Mouse (Mus musculus) forebrain, embryonic 16.5 days (tissue): ENCODE measurements around the gene Riox2. TPM values are rescaled to one million over a fixed set of nuclear protein-coding genes. Genes with fewer than 3 reads are reported as not detected.

Source experiments
- ATAC-seq: fragments of 200-750 bp; cut with Nextera tagmentation; 2 replicates; pipeline ENCODE4 v1.8.0; 2017; ENCODE audit warnings: mild to moderate bottlenecking, moderate library complexity
- H3K27ac ChIP-seq: fragments of 300-500 bp; sonication (generic); 2 replicates; pipeline ENCODE4 v1.5.1; 2014; ENCODE audit warnings: low read length, control low read depth
- H3K27me3 ChIP-seq: fragments of 300-500 bp; sonication (generic); replicated peaks from 2 replicates; pipeline ENCODE4 v1.6.1; 2014; ENCODE audit warnings: low read length; ENCODE audit not compliant: control insufficient read depth, insufficient read depth
- H3K36me3 ChIP-seq: fragments of 300-500 bp; sonication (generic); 2 replicates; pipeline ENCODE4 v1.6.1; 2014; ENCODE audit not compliant: control insufficient read depth, insufficient read depth
- H3K4me1 ChIP-seq: fragments of 300-500 bp; sonication (generic); replicated peaks from 2 replicates; pipeline ENCODE4 v1.6.1; 2014; ENCODE audit warnings: low read length; ENCODE audit not compliant: control insufficient read depth, insufficient read depth
- H3K4me2 ChIP-seq: fragments of 300-500 bp; sonication (generic); 2 replicates; pipeline ENCODE4 v1.6.1; 2014; ENCODE audit warnings: mild to moderate bottlenecking, low read length, control low read depth
- H3K4me3 ChIP-seq: fragments of 300-500 bp; sonication (generic); replicated peaks from 2 replicates; pipeline ENCODE4 v1.5.1; 2014; ENCODE audit warnings: mild to moderate bottlenecking, low read length, control low read depth
- H3K9ac ChIP-seq: fragments of 300-500 bp; sonication (generic); replicated peaks from 2 replicates; pipeline ENCODE4 v1.6.1; 2014; ENCODE audit warnings: low read depth, low read length, control low read depth
- H3K9me3 ChIP-seq: fragments of 300-500 bp; sonication (generic); 2 replicates; pipeline ENCODE4 v1.6.1; 2016; ENCODE audit warnings: low read length; ENCODE audit not compliant: control insufficient read depth
- WGBS: fragments of 180-500 bp; shearing (Covaris S2); extraction: QIAGEN DNeasy Blood & Tissue Kit; methylation state at CpG from one replicate; pipeline ENCODE4 v1.1.7; 2014; 5-methylcytosine and 5-hydroxymethylcytosine counted together
- polyA plus RNA-seq: library from polyadenylated mRNA; unstranded; fragments of >200 nt; fragmentation: Nextera tagmentation; extraction: Ambion mirVana; gene quantifications from 2 replicates; pipeline ENCODE4 v1.2.1, GENCODE M21; 2015

Gene Riox2
- polyA plus RNA-seq, 1 experiment from 2014 or later: 14.7 TPM

DNA sequence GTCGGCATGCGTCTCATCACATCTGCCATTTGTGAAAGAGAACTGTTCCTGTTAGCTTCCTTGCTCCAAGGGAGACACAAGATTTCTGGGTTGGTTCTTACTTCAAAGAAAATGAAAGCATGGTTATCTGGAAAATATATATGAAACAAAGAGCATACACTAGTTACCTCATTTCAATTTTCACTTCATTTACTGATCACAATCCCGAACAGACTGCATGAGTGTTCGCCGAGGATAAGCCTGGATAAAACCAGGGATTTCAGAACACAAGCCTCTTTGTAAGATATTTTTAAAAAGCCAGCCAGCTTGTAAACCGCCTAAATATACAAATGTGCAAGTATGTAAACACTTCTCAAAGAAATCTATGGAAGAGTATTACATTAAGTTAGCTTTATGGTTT is 7.6 kb upstream of the Riox2 start:
- Histone ChIP-seq H3K4me2 (no peak overlapping the region), H3K27me3 (no peaks in the 10 kb centered on the region), H3K9me3 (no peaks in the 10 kb centered on the region), H3K4me1 (no peaks in the 10 kb centered on the region), H3K4me3 (no peak overlapping the region), H3K27ac (no peak overlapping the region), H3K36me3 (no peaks in the 10 kb centered on the region), H3K9ac (no peak overlapping the region)
- WGBS: 90% methylated on average over 6 of the region's 6 CpGs
- ATAC-seq: no peak

DNA sequence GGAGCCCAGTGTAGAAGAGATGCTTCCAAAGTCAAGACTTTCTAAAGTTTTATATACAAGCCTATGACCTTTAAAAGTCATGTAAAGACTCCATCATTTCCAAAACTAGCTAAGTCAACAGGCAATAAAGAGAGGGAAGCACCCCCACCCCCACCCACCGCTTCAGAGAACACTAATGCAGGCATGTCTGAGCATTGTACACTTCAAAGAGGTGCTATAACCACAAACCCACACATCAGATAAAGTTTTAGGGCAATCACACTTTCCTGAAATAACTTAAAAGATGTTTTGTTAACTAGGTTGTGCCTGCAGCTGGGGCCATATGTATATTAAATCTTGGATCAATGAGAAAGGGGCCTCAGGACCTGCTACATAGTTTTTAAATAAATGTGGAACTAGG is 1.7 kb upstream of the Riox2 start:
- Histone ChIP-seq H3K27ac (no peak overlapping the region), H3K27me3 (no peaks in the 10 kb centered on the region), H3K4me1 (0 out of 2 replicates have a peak, but pooled peaks cover 3% of the 10 kb centered on the region), H3K4me2 (no peak overlapping the region), H3K9ac (no peak overlapping the region), H3K36me3 (no peaks in the 10 kb centered on the region), H3K9me3 (no peaks in the 10 kb centered on the region), H3K4me3 (no peak overlapping the region)
- 96% methylated on average over 1 of the region's 1 CpGs for WGBS
- no peak for ATAC-seq

DNA sequence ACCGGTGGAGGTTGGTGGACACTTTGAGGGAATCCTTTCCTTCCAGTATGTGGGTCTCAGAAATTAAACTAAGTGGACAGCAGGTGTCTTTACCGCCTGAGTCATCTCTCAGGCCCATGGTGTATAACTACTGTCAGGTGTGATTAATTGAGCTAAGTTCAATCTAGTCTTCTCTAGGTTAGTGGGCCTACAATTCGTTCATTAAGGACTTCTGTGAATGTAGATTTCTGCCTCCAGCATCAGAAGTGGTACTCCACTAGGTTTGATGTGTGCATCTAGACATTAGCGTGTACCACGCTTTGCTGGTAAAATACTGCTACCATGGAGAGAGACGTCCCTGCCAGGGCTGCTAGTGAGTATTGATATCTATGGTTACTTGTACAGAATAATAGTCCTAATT is 971 bp downstream of the Riox2 start:
- Histone ChIP-seq H3K4me1 (0 out of 2 replicates have a peak, but pooled peaks cover 3% of the 10 kb centered on the region), H3K36me3 (no peaks in the 10 kb centered on the region), H3K4me2 (peak overlapping the region; percentile 75), H3K9me3 (no peaks in the 10 kb centered on the region), H3K9ac (no peak overlapping the region; the same call in 1 of the 2 replicates), H3K27ac (no peak overlapping the region), H3K27me3 (no peaks in the 10 kb centered on the region), H3K4me3 (peak overlapping the region; percentile 71)
- no peak for ATAC-seq
- WGBS: 51% methylated on average over 6 of the region's 6 CpGs

DNA sequence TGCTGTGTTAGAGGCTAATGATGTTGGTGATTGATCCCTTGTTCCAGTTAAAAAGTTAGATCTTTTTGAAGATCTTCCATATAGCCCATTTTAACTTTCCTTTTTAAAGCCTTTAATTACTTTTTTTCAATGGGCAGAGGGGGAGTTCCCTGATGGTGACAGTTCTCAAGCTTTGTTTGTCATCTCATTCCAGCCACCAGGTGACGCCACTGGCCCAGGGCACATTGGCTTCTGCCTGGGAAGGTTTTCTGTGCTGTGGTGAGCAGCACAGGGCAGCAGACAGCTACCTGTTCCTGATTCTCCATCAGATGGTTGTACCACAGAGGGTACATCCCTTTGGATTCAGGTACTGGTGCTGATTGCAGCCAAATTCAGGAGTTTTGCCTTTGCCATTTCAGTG is 3.2 kb downstream of the Riox2 start:
- H3K4me3 ChIP-seq: no peak overlapping the region

DNA sequence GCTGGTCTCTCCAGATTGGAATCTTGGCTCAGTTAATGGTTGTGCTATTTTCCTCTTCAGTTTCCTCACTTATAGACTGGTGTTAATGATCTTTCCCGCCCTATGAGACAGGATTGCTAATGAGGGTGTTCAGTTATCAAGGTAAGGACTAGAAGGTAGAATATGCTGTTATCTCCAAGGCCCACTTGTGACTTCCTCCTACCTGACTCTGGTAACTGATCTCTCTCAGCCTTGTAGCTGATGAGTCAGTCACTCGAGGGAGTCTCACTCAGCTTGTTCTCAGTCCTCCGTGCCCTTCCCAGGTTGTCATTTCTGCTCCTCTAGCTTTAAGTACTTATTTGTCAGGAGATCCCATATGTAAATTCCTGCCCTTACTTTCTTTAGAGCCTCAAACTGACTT is 6.4 kb downstream of the Riox2 start:
- H3K27me3 ChIP-seq: no peaks in the 10 kb centered on the region
- no peak overlapping the region for H3K9ac ChIP-seq
- H3K4me3 ChIP-seq: no peak overlapping the region
- no peak for ATAC-seq
- no peaks in the 10 kb centered on the region for H3K4me1 ChIP-seq
- H3K36me3 ChIP-seq: no peaks in the 10 kb centered on the region
- H3K27ac ChIP-seq: no peak overlapping the region
- 92% methylated on average over 3 of the region's 3 CpGs for WGBS
- H3K9me3 ChIP-seq: no peaks in the 10 kb centered on the region
- H3K4me2 ChIP-seq: no peak overlapping the region

More for the DNA sequence above, 3.2 kb downstream of the Riox2 start:
- no peak for ATAC-seq
- H3K4me1 ChIP-seq: 0 out of 2 replicates have a peak, but pooled peaks cover 3% of the 10 kb centered on the region
- H3K4me2 ChIP-seq: no peak overlapping the region
- H3K27ac ChIP-seq: no peak overlapping the region
- WGBS: 31% methylated on average over 1 of the region's 1 CpGs
- H3K36me3 ChIP-seq: no peaks in the 10 kb centered on the region
- no peaks in the 10 kb centered on the region for H3K27me3 ChIP-seq
- H3K9ac ChIP-seq: no peak overlapping the region
- H3K9me3 ChIP-seq: no peaks in the 10 kb centered on the region

DNA sequence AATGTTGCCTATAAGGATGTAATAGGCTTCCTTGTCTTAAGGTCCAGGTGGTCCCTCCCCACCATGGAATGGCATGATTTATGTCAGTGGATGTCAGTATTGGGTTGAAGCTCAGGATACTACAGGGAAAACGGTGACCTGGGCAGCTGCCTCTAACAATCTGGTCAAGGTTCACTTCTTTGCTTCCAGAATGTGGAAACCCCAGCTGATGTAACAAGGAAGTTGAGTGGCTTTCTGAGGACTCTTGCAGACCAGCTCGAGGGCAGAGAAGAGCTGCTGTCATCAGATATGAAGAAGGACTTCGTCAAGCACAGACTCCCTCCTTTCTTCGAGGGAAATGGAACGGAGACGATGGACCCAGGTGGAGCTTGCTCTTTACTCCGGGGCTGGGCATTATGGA is 15.7 kb downstream of the Riox2 start:
- WGBS: 93% methylated on average over 7 of the region's 7 CpGs
- H3K27ac ChIP-seq: no peak overlapping the region
- H3K9ac ChIP-seq: no peak overlapping the region
- no peak overlapping the region for H3K4me3 ChIP-seq
- no peaks in the 10 kb centered on the region for H3K36me3 ChIP-seq
- no peak for ATAC-seq
- no peaks in the 10 kb centered on the region for H3K27me3 ChIP-seq
- H3K4me2 ChIP-seq: no peak overlapping the region
- no peaks in the 10 kb centered on the region for H3K4me1 ChIP-seq
- H3K9me3 ChIP-seq: no peaks in the 10 kb centered on the region

DNA sequence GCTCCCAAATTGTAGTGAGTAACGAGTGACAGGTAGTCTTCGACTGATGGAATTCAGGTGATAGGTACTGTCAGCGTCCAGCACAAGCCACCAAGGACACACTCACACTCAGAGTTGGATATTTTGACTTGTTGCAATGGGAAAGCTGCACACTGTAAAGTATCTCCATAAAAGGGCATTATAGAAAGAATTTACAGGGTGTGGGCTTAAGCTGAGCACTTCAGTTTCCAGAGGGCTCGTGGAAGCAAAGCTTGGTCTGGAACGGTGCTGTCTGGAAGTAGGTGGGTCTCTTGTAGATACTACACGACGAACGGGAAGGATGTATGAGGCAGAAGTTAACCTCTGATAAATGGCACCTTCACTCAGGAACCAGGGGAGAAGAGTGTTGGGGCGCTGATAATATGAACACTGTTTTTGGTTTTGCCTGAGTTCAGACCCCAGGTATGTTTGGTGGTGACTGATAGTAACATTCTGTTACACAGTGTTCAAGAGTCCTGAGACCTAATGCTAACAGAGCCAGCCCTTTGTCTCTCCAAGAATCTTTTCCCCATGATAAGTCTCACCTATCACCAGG is 16.5 kb downstream of the Riox2 start:
- no peaks in the 10 kb centered on the region for H3K36me3 ChIP-seq

DNA sequence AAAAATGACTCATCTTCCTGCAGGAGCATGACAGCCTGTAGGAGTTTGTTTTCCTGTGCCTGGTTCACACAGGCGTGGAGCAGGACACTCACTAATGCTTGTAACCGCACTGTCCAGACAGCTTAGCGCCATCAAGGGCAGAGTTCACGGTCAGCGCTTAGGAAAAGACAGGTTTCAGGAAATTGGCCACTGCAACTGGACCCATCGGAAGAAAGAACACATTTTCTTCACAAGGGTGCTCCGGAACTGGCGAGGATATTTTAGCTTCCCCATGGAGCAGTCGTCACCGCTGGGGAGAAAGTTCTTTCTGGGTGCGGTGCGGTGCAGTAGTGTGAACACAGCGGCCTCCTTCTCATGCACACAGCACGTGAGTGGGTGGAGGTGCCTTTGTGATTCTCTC is 21.6 kb downstream of the Riox2 start:
- H3K4me2 ChIP-seq: no peak overlapping the region
- H3K4me1 ChIP-seq: no peaks in the 10 kb centered on the region
- H3K27ac ChIP-seq: no peak overlapping the region
- H3K9ac ChIP-seq: no peak overlapping the region
- no peaks in the 10 kb centered on the region for H3K27me3 ChIP-seq
- H3K36me3 ChIP-seq: no peaks in the 10 kb centered on the region
- no peak overlapping the region for H3K4me3 ChIP-seq
- 96% methylated on average over 14 of the region's 14 CpGs for WGBS
- ATAC-seq: no peak
- H3K9me3 ChIP-seq: no peaks in the 10 kb centered on the region

More for the DNA sequence above, 16.5 kb downstream of the Riox2 start:
- Histone ChIP-seq H3K4me1 (no peaks in the 10 kb centered on the region), H3K9me3 (no peaks in the 10 kb centered on the region), H3K9ac (no peak overlapping the region), H3K27me3 (no peaks in the 10 kb centered on the region), H3K4me2 (no peak overlapping the region), H3K27ac (no peak overlapping the region), H3K4me3 (no peak overlapping the region)
- ATAC-seq: no peak
- WGBS: 96% methylated on average over 9 of the region's 9 CpGs

DNA sequence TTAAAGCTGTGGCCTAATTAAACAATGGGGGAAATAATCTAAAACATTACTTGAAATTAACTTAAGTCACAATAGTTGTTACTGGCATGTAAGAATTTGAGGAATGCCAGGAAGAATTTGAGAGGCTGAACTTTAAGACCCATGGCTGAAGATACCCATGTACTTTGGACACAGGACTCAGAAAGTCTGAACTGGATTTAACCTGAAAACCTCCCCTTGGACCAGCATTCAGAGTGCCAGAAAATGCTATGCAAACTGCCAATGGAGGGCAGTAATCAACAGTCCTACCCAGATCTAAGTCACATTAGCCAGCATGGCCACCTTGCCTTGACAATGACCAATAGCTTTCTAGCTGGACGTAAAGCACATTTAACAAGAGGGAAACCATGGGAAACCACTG is 26.4 kb downstream of the Riox2 start:
- Histone ChIP-seq H3K4me2 (no peak overlapping the region), H3K9me3 (no peaks in the 10 kb centered on the region), H3K4me3 (no peak overlapping the region), H3K36me3 (no peaks in the 10 kb centered on the region), H3K27ac (no peak overlapping the region), H3K4me1 (no peaks in the 10 kb centered on the region), H3K27me3 (no peaks in the 10 kb centered on the region), H3K9ac (no peak overlapping the region)
- ATAC-seq: no peak
- WGBS: 96% methylated on average over 1 of the region's 1 CpGs

DNA sequence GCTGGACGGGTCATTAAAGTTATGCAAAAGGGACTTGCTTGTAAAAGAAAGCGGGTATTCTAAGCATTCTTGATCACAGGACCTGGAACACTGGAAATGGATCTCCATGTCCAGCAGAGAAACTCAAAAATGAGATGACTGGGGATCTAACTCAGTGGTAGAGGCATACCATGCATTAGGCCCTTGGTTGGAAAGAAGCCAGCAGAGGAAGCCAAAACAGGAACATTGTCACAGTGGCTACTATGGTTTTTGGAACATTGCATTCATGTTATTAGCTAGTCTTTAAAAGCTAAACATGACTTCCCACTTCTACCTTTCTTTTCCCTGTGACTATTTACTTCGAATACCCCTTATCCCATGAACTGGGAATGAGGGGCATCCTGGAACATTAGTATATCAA is 27.6 kb downstream of the Riox2 start:
- H3K36me3 ChIP-seq: no peaks in the 10 kb centered on the region
- no peak overlapping the region for H3K27ac ChIP-seq
- no peak for ATAC-seq
- no peak overlapping the region for H3K4me3 ChIP-seq
- no peaks in the 10 kb centered on the region for H3K4me1 ChIP-seq
- WGBS: 91% methylated on average over 3 of the region's 3 CpGs
- H3K9me3 ChIP-seq: no peaks in the 10 kb centered on the region
- H3K9ac ChIP-seq: no peak overlapping the region
- no peaks in the 10 kb centered on the region for H3K27me3 ChIP-seq
- H3K4me2 ChIP-seq: no peak overlapping the region
